Mouse (Mus musculus) hindbrain, embryonic 14.5 days (tissue): ENCODE results near the gene Ckap4. TPM values are rescaled to one million over a fixed set of nuclear protein-coding genes. Genes with fewer than 3 reads are reported as not detected.
"Not testable (repeated sequence)": the region's sequence is repeated elsewhere in the genome, so short reads cannot be mapped to it uniquely, and the experiment has no call there.

ENCODE experiments used
- ATAC-seq: fragments of 200-750 bp; cut with Nextera tagmentation; 2 replicates; pipeline ENCODE4 v1.8.0; 2017; ENCODE audit warnings: moderate number of reproducible peaks, mild to moderate bottlenecking, moderate TSS enrichment, moderate library complexity; ENCODE audit not compliant: low FRiP score
- DNase-seq: peaks from one replicate; pipeline ENCODE4 v3.0.0-alpha.2; 2015; ENCODE audit warnings: low spot score
- H3K27ac ChIP-seq: fragments of 300-500 bp; sonication (generic); 2 replicates; pipeline ENCODE4 v1.5.1; 2014; ENCODE audit warnings: mild to moderate bottlenecking, moderate library complexity
- H3K27me3 ChIP-seq: fragments of 300-500 bp; sonication (generic); 2 replicates; pipeline ENCODE4 v1.6.1; 2014; ENCODE audit warnings: mild to moderate bottlenecking, low read length, mixed read lengths; ENCODE audit not compliant: control insufficient read depth, insufficient read depth
- H3K36me3 ChIP-seq: fragments of 300-500 bp; sonication (generic); replicated peaks from 2 replicates; pipeline ENCODE4 v1.6.1; 2014; ENCODE audit not compliant: control insufficient read depth, insufficient read depth
- H3K4me1 ChIP-seq: fragments of 300-500 bp; sonication (generic); replicated peaks from 2 replicates; pipeline ENCODE4 v1.6.1; 2014; ENCODE audit warnings: antibody characterized with exemption, low read length, mixed read lengths; ENCODE audit not compliant: control insufficient read depth, insufficient read depth
- H3K4me2 ChIP-seq: fragments of 300-500 bp; sonication (generic); replicated peaks from 2 replicates; pipeline ENCODE4 v1.6.1; 2014; ENCODE audit warnings: mild to moderate bottlenecking, moderate library complexity
- H3K4me3 ChIP-seq: fragments of 300-500 bp; sonication (generic); replicated peaks from 2 replicates; pipeline ENCODE4 v1.5.1; 2014; ENCODE audit warnings: mild to moderate bottlenecking, low read length
- H3K9ac ChIP-seq: fragments of 300-500 bp; sonication (generic); 2 replicates; pipeline ENCODE4 v1.6.1; 2014
- H3K9me3 ChIP-seq: fragments of 300-500 bp; sonication (generic); 2 replicates; pipeline ENCODE4 v1.6.1; 2016; ENCODE audit warnings: low read length; ENCODE audit not compliant: control insufficient read depth
- WGBS: fragments of 180-500 bp; shearing (Covaris S2); extraction: QIAGEN DNeasy Blood & Tissue Kit; methylation state at CpG from one replicate; pipeline ENCODE4 v1.1.7; 2014; 5-methylcytosine and 5-hydroxymethylcytosine counted together
- polyA plus RNA-seq: library from polyadenylated mRNA; unstranded; fragments of >200 nt; fragmentation: Nextera tagmentation; extraction: Ambion mirVana; gene quantifications from 2 replicates; pipeline ENCODE4 v1.2.1, GENCODE M21; 2014

Gene Ckap4
- polyA plus RNA-seq, 1 experiment from 2014 or later, result 71.0 TPM

DNA sequence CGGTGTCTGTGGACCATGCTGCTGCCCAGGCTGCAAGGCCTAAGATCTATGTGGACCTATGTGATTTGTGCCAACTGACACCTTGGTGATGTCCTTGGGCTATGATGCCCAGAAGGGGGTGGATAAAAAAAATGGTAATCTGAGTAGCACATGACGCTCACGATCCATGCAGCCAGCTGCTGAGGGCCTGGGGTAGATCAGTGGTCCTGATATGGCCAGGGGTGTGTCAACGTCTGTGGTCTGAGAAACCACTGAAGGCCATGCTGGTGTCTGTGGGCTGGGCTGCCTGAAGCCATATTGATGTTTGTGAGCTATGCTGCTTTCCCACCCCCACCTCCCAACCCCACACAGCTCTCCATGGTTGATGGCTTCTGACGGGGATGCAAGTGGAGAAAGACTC, 43.7 kb downstream of the Ckap4 start:
- Histone ChIP-seq H3K27ac (no peak overlapping the region), H3K4me2 (no peak overlapping the region), H3K9ac (no peak overlapping the region), H3K27me3 (no peaks in the 10 kb centered on the region), H3K36me3 (no peaks in the 10 kb centered on the region), H3K4me3 (no peak overlapping the region), H3K9me3 (no peaks in the 10 kb centered on the region), H3K4me1 (no peaks in the 10 kb centered on the region)
- WGBS, result 93% methylated on average over 5 of the region's 5 CpGs
- DNase-seq (no peak), ATAC-seq (no peak)

DNA sequence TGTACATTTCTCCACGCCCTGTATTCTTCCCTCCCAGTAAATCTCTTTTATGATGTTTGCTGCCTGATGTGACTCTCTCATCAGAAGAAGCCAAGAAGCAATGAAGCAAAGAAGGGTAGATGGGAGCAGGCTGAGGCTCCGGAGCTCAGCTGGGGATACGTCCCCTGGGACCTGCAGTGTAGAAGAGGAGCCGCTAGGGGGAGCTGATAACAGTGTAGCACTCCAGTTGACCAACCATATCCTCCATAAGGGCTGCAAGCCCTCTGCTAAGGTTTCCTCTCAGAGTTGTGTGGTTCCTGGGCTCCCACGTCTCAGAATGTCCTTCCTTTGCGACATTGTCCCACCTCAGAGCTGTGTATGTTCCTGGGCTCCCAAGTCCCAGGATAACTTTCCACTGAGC, 45.5 kb downstream of the Ckap4 start:
- H3K9ac ChIP-seq, result no peak overlapping the region
- no peaks in the 10 kb centered on the region for H3K36me3 ChIP-seq
- WGBS, result 47% methylated on average over 6 of the region's 6 CpGs
- no peaks in the 10 kb centered on the region for H3K4me1 ChIP-seq
- no peak for ATAC-seq
- H3K27me3 ChIP-seq, result no peaks in the 10 kb centered on the region
- DNase-seq, result no peak
- no peak overlapping the region for H3K4me2 ChIP-seq
- no peak overlapping the region for H3K27ac ChIP-seq
- no peak overlapping the region for H3K4me3 ChIP-seq
- no peaks in the 10 kb centered on the region for H3K9me3 ChIP-seq

DNA sequence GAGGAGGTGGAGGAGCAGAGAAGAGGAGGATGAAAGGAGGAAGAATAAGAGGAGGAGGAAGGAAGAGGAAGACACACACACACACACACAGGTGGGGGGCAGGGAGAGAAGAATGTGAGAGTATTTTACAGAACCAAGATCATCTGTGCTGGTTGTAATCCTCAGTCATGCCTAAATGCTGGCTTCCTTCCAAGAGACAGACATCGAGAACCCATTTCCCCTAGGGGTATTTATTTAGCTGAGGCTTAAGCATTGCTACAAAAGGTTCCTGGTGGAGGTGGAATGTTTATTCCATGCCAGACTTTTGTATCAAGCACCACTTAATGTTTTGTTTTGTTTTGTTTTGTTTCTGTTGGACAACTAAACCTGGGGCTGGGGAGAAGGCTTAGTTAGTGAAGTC, 49.2 kb downstream of the Ckap4 start:
- H3K9ac ChIP-seq, result no peak overlapping the region
- H3K4me1 ChIP-seq, result no peaks in the 10 kb centered on the region; the same call in 1 of the 2 replicates
- WGBS, result 78% methylated on average over 1 of the region's 1 CpGs
- H3K27me3 ChIP-seq, result no peaks in the 10 kb centered on the region
- no peak overlapping the region for H3K4me3 ChIP-seq
- DNase-seq (no peak), ATAC-seq (no peak)
- no peak overlapping the region for H3K27ac ChIP-seq
- H3K9me3 ChIP-seq, result no peaks in the 10 kb centered on the region
- no peak overlapping the region for H3K4me2 ChIP-seq
- no peaks in the 10 kb centered on the region for H3K36me3 ChIP-seq

DNA sequence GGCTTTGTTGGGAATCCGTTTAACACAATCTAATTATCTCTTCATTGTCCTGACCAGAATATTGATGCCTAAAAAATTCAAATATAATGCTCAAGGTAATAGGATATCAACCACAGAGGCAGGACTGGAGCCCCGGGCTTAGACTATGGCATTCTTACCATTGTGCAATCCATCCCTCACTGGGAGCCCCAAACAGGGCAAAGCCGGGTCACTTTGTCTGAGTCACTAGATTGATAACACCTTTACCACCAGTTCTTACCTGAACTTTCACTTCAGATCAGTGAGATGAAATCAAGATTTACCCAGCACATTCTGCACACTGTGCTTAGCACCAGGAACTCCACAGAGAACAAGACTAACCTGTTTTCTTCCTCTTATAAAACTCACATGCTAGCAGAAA, 50.3 kb downstream of the Ckap4 start:
- Histone ChIP-seq H3K27me3 (no peaks in the 10 kb centered on the region), H3K27ac (no peak overlapping the region), H3K4me2 (no peak overlapping the region), H3K9ac (no peak overlapping the region), H3K9me3 (no peaks in the 10 kb centered on the region), H3K36me3 (no peaks in the 10 kb centered on the region), H3K4me3 (no peak overlapping the region), H3K4me1 (no peaks in the 10 kb centered on the region; the same call in 1 of the 2 replicates)
- ATAC-seq (no peak), DNase-seq (no peak)
- 84% methylated on average over 3 of the region's 3 CpGs for WGBS

DNA sequence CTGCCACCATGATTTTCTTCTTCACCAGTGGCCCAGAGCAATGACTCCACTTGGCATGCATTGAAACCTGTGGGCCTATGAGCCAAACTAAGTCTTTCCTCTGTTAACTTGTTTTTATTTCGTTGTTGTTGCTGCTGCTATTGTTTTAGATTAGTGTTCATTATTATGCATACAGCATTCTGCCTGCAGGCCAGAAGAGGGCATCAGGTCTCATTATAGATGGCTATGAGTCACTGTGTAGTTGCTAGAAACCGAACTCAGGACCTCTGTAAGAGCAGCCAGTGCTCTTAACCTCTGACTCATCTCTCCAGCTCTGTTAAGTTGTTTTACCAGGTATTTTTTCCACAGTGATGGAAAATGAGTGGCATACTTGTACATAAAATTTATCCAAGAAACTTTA, 50.8 kb downstream of the Ckap4 start:
- H3K27ac ChIP-seq, result no peak overlapping the region
- no peak for ATAC-seq
- no peak overlapping the region for H3K4me2 ChIP-seq
- no peaks in the 10 kb centered on the region for H3K36me3 ChIP-seq
- no peak overlapping the region for H3K9ac ChIP-seq
- H3K27me3 ChIP-seq, result no peaks in the 10 kb centered on the region
- 80% methylated on average over 2 of the region's 2 CpGs for WGBS
- H3K4me1 ChIP-seq, result no peaks in the 10 kb centered on the region; the same call in 1 of the 2 replicates
- no peak for DNase-seq
- H3K9me3 ChIP-seq, result no peaks in the 10 kb centered on the region
- no peak overlapping the region for H3K4me3 ChIP-seq

DNA sequence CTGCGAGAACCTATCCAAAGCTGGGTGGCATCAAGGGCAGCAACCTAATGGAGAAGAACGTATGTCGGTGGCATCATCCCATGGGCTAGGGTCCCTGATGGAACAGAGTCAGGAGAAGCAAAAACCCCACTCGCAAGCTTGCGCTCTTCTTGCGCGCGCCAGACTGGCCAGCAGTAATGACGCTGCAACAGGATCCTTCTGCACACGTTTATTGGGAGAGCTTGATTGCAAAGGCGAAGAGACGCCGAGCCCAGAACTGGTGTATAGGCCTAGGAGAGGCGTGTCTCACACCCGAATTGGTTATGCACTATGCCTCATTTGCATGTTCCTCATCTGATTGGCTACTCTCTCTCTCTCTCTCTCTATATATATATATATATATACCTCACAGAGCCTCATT, 51.4 kb downstream of the Ckap4 start:
- not testable (repeated sequence) for ATAC-seq, DNase-seq, H3K9ac ChIP-seq, H3K9me3 ChIP-seq, H3K36me3 ChIP-seq, H3K4me1 ChIP-seq, H3K4me2 ChIP-seq, H3K27ac ChIP-seq, H3K27me3 ChIP-seq, H3K4me3 ChIP-seq
- WGBS, result 94% methylated on average over 15 of the region's 15 CpGs

DNA sequence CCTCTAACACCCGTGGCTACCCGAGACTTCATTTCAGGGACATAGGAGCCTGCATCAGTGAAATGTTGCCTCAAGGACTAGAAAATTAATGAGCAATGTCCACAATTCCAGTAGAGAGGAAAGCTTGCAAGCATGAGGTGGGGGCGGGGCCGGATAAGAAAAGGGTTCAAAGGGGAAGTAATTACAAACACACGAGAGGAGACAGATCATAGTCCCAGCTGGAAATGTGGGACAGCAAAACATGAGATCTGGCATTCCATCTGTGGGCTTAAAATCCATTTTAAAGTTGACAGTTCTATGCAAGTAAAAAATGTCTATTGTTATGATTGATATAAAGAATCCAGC, 52.6 kb downstream of the Ckap4 start:
- H3K9me3 ChIP-seq, result no peaks in the 10 kb centered on the region
- 56% methylated on average over 5 of the region's 5 CpGs for WGBS
- ATAC-seq (no peak), DNase-seq (no peak)
- no peak overlapping the region for H3K4me3 ChIP-seq
- no peak overlapping the region for H3K9ac ChIP-seq
- no peaks in the 10 kb centered on the region for H3K36me3 ChIP-seq
- no peaks in the 10 kb centered on the region for H3K27me3 ChIP-seq
- H3K27ac ChIP-seq, result no peak overlapping the region
- no peak overlapping the region for H3K4me2 ChIP-seq
- no peaks in the 10 kb centered on the region; the same call in 1 of the 2 replicates for H3K4me1 ChIP-seq

DNA sequence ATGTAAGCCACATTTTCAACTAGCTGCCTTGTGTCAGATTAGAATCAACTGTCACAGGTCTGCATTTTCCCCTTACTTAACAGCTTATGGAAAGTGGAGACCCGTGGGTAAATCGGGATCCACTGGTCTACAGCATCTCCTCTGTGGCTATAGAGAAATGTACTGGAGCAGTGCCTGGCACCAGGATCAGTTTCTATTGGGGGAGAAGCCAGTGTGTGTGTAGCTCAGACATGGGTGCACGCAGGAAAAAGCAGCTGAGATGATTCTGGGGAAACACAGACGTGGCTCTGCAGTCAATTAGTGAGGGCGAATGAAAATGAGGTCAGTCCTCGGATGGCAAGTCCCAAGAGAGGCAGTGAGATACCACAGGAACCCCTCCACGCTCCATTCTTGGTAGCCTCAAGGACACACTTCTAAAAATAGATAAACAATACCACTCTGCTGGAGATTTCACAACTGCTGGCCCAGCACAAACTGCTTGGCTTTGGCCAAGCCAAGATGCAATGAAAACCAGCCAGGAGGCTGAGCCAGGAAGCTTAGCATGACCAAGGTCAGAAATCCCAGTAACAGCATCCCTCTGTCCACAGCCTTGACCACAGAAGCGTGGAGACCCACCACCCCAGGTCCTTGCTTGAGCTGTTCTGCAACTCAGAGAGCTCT, 53.1 kb downstream of the Ckap4 start:
- Histone ChIP-seq H3K27me3 (no peaks in the 10 kb centered on the region), H3K36me3 (no peaks in the 10 kb centered on the region), H3K4me2 (no peak overlapping the region), H3K4me3 (no peak overlapping the region), H3K4me1 (no peaks in the 10 kb centered on the region; the same call in 1 of the 2 replicates), H3K9ac (no peak overlapping the region), H3K27ac (no peak overlapping the region), H3K9me3 (no peaks in the 10 kb centered on the region)
- ATAC-seq (no peak), DNase-seq (no peak)
- WGBS, result 57% methylated on average over 8 of the region's 8 CpGs

DNA sequence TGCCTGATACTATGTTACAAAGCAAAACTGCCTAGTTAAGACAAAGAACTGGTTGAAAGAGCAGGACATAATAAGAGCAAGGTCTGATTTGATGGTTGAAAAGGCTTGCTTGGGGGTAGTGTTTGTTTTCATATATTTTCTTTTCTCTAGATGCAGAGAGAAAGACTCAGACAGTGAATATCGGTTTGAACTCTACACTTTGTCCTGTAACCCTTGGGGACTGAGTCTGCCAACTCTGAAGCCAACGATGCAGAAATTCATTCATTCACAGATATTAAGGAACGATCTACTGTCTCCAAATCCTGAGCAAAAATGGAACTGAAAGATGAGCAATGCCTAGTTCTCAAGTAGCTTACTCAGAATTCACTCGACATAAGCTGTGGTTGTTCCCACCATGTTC, 53.7 kb downstream of the Ckap4 start:
- no peaks in the 10 kb centered on the region for H3K9me3 ChIP-seq
- H3K36me3 ChIP-seq, result no peaks in the 10 kb centered on the region
- no peak overlapping the region for H3K9ac ChIP-seq
- no peak overlapping the region for H3K4me2 ChIP-seq
- no peak overlapping the region for H3K4me3 ChIP-seq
- no peak for DNase-seq
- H3K4me1 ChIP-seq, result no peaks in the 10 kb centered on the region; the same call in 1 of the 2 replicates
- no peak for ATAC-seq
- WGBS, result 35% methylated on average over 4 of the region's 4 CpGs
- H3K27me3 ChIP-seq, result no peaks in the 10 kb centered on the region
- no peak overlapping the region for H3K27ac ChIP-seq

DNA sequence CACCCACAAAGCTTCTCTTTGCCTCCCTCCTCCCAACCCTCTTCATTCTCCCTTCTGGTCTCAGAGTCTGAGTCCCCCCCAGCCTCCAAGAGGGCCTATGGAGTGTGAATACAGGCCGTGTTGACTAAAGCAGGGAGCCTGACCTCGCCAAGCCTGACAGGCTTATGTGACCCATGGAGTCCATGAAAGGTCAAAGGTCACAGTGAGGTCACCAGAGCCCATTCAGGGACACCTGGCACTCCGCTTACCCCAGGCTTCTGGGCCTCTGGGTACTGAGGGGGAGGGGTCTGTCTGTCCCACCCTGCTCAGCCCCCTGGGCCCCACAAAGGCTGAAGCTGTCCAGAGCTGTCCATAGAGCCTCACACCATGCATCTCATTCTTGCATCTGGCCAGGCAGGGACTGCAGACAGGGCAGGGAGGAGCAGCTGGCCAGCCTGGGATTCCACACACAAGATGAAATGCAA, 56.2 kb downstream of the Ckap4 start:
- Histone ChIP-seq H3K27me3 (no peaks in the 10 kb centered on the region), H3K9ac (no peak overlapping the region), H3K36me3 (no peaks in the 10 kb centered on the region), H3K4me2 (no peak overlapping the region), H3K4me3 (no peak overlapping the region), H3K4me1 (no peaks in the 10 kb centered on the region; the same call in 1 of the 2 replicates), H3K27ac (no peak overlapping the region), H3K9me3 (no peaks in the 10 kb centered on the region)
- WGBS, result 5% methylated on average over 3 of the region's 3 CpGs
- no peak for DNase-seq
- peak; percentile 46; the same call in 1 of the 2 replicates for ATAC-seq
